Mouse (Mus musculus): ENCODE measurements around the gene Appbp2. TPM values are rescaled to one million over a fixed set of nuclear protein-coding genes. Genes with fewer than 3 reads are reported as not detected.

Gene Appbp2
- 46.4 and 47.0 TPM in 2 replicates for polyA plus RNA-seq (2015; fragmentation: Nextera tagmentation; extraction: Ambion mirVana)

DNA sequence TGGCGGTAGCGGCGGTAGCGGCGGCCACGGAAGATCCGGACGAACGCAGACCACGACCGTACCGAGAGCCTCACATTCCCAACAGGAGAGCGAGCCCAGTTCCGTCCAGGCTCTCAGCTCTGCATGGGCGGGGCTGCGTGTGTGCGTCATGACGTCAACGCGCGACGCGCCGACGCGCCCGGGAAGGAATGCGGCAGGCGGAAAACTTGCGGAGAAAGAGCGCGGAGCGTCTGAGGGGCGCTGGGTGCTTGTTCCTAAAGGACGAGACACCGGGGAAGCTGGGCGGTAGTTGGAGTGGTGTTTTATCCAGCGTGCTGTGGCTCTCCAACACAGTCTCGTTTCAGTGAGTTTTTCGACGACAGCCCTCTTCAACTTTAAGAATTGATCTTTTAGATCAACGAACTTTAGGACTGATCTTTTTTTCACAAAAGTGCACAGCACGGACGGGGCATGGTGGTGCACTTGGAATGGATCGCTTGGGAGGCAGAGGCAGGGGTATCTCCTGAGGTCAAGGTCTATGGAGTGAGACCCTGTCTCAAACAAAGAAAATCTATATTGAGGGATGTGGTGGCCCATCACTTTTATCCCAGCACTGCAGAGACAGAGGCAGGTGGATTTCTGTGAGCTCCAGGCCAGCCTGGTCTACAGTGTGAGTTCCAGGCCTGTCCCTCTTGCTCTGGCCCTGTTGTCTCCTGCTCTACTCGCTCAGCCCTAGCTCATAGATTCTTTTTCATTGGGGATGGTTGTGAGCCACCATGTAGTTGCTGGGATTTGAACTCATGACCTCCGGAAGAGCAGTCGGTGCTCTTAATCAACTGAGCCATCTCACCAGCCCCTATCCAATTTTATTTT lies at the start of gene Appbp2:
TSS of gene Appbp2 (minus strand) at position 141 of the 852 bp plus-strand sequence.
- peak within 1 kb of the TSS; percentile 100 for H3K27ac ChIP-seq (ENCODE audit: low read depth, low read length)
- H3K27me3 ChIP-seq (replicated peaks; ENCODE audit: control insufficient read depth, insufficient read depth, low read length) = no peaks in the 10 kb centered on the region
- H3K4me3 ChIP-seq (ENCODE audit: low read length) = peak within 1 kb of the TSS; percentile 99
- peak; percentile 98 for ATAC-seq
- H3K36me3 ChIP-seq (ENCODE audit: control insufficient read depth, insufficient read depth, low read length) = no peaks in the 10 kb centered on the region
- WGBS = 6% methylated on average over 48 of the region's 48 CpGs
- H3K9ac ChIP-seq (ENCODE audit: low read depth, low read length) = peak within 1 kb of the TSS; percentile 97
- no peaks in the 10 kb centered on the region for H3K9me3 ChIP-seq (ENCODE audit: control insufficient read depth, low read length)
- peaks cover 13% of the 10 kb centered on the region for H3K4me1 ChIP-seq (ENCODE audit: control insufficient read depth, insufficient read depth, low read depth, low read length)
- peak within 1 kb of the TSS; percentile 65 for H3K4me2 ChIP-seq (ENCODE audit: low read length)

- H3K4me2 ChIP-seq (ENCODE audit: low read length) = no peak overlapping the region
- ATAC-seq = no peak
- H3K9me3 ChIP-seq (ENCODE audit: control insufficient read depth, low read length) = no peaks in the 10 kb centered on the region
- H3K36me3 ChIP-seq (ENCODE audit: control insufficient read depth, insufficient read depth, low read length) = no peaks in the 10 kb centered on the region
- H3K27me3 ChIP-seq (replicated peaks; ENCODE audit: control insufficient read depth, insufficient read depth, low read length) = no peaks in the 10 kb centered on the region
- 72% methylated on average over 15 of the region's 15 CpGs for WGBS
- no peak overlapping the region for H3K4me3 ChIP-seq (ENCODE audit: low read length)
- H3K9ac ChIP-seq (ENCODE audit: low read depth, low read length) = no peak overlapping the region
- H3K27ac ChIP-seq (ENCODE audit: low read depth, low read length) = no peak overlapping the region
- no peaks in the 10 kb centered on the region for H3K4me1 ChIP-seq (ENCODE audit: control insufficient read depth, insufficient read depth, low read depth, low read length)
Measured at GRCm38 (mm10) chr11:85281219-85281878, 46.4 kb upstream of the Appbp2 start.

GRCm38 (mm10) chr11:85278175-85278574 lies 43.2 kb upstream of the Appbp2 start:
- H3K4me1 ChIP-seq (ENCODE audit: control insufficient read depth, insufficient read depth, low read depth, low read length) = no peaks in the 10 kb centered on the region
- no peak for ATAC-seq
- 81% methylated on average over 1 of the region's 1 CpGs for WGBS
- H3K9ac ChIP-seq (ENCODE audit: low read depth, low read length) = no peak overlapping the region
- H3K4me2 ChIP-seq (ENCODE audit: low read length) = no peak overlapping the region
- no peaks in the 10 kb centered on the region for H3K9me3 ChIP-seq (ENCODE audit: control insufficient read depth, low read length)
- no peaks in the 10 kb centered on the region for H3K27me3 ChIP-seq (replicated peaks; ENCODE audit: control insufficient read depth, insufficient read depth, low read length)
- no peak overlapping the region for H3K27ac ChIP-seq (ENCODE audit: low read depth, low read length)
- H3K4me3 ChIP-seq (ENCODE audit: low read length) = no peak overlapping the region
- no peaks in the 10 kb centered on the region for H3K36me3 ChIP-seq (ENCODE audit: control insufficient read depth, insufficient read depth, low read length)

- Histone ChIP-seq H3K27ac (ENCODE audit: low read depth, low read length) (no peak overlapping the region), H3K4me3 (ENCODE audit: low read length) (no peak overlapping the region), H3K9me3 (ENCODE audit: control insufficient read depth, low read length) (no peaks in the 10 kb centered on the region), H3K4me2 (ENCODE audit: low read length) (no peak overlapping the region), H3K4me1 (ENCODE audit: control insufficient read depth, insufficient read depth, low read depth, low read length) (no peaks in the 10 kb centered on the region), H3K36me3 (ENCODE audit: control insufficient read depth, insufficient read depth, low read length) (no peaks in the 10 kb centered on the region), H3K9ac (ENCODE audit: low read depth, low read length) (no peak overlapping the region), H3K27me3 (replicated peaks; ENCODE audit: control insufficient read depth, insufficient read depth, low read length) (no peaks in the 10 kb centered on the region)
- 70% methylated on average over 5 of the region's 5 CpGs for WGBS
- no peak for ATAC-seq
Measured at GRCm38 (mm10) chr11:85277609-85278008, 42.7 kb upstream of the Appbp2 start.

DNA sequence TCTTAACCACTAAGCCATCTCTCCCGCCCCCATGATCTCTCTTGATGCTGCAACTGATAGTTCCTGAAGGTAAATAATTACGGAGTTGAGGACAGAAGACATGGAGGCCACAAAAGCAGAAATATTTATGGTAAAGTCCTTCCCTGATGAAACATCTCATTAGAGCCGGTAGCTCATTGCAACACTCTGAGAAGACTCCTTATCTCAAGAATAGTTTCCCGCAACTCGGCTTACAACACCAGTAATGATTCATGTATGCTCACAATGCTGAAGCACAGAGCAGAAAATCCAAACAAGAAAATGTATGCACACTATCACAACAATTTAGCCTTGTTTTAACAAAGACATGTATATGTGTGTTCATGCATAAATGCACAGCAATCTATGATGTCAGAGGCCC lies 40.2 kb upstream of the Appbp2 start:
- no peak for ATAC-seq
- Histone ChIP-seq H3K9ac (ENCODE audit: low read depth, low read length) (no peak overlapping the region), H3K27ac (ENCODE audit: low read depth, low read length) (no peak overlapping the region), H3K36me3 (ENCODE audit: control insufficient read depth, insufficient read depth, low read length) (no peaks in the 10 kb centered on the region), H3K4me1 (ENCODE audit: control insufficient read depth, insufficient read depth, low read depth, low read length) (no peaks in the 10 kb centered on the region), H3K4me2 (ENCODE audit: low read length) (no peak overlapping the region), H3K9me3 (ENCODE audit: control insufficient read depth, low read length) (no peaks in the 10 kb centered on the region), H3K4me3 (ENCODE audit: low read length) (no peak overlapping the region), H3K27me3 (replicated peaks; ENCODE audit: control insufficient read depth, insufficient read depth, low read length) (no peaks in the 10 kb centered on the region)
- 95% methylated on average over 5 of the region's 5 CpGs for WGBS

DNA sequence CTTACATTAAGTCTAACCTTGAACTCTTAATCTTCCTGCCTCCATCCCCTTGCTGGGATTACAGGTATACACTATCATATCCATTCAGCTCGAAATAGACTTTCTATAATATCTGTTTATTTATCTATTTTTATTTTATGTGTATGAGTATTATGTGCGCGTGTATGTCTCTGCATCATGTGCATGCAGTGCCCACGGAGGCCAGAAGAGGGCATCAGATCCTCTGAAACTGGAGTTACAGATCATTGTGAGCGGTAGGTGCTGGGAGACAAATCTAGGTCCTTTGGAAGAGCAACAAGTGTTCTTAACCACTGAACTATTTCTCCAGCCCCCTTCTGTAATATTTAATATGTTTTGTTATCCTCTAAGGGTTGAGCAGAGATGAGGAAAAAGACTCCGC lies 38.4 kb upstream of the Appbp2 start:
- ATAC-seq = no peak
- 70% methylated on average over 6 of the region's 6 CpGs for WGBS
- Histone ChIP-seq H3K36me3 (ENCODE audit: control insufficient read depth, insufficient read depth, low read length) (no peaks in the 10 kb centered on the region), H3K4me1 (ENCODE audit: control insufficient read depth, insufficient read depth, low read depth, low read length) (no peaks in the 10 kb centered on the region), H3K4me2 (ENCODE audit: low read length) (no peak overlapping the region), H3K4me3 (ENCODE audit: low read length) (no peak overlapping the region), H3K9ac (ENCODE audit: low read depth, low read length) (no peak overlapping the region), H3K27ac (ENCODE audit: low read depth, low read length) (no peak overlapping the region), H3K9me3 (ENCODE audit: control insufficient read depth, low read length) (no peaks in the 10 kb centered on the region), H3K27me3 (replicated peaks; ENCODE audit: control insufficient read depth, insufficient read depth, low read length) (no peaks in the 10 kb centered on the region)

DNA sequence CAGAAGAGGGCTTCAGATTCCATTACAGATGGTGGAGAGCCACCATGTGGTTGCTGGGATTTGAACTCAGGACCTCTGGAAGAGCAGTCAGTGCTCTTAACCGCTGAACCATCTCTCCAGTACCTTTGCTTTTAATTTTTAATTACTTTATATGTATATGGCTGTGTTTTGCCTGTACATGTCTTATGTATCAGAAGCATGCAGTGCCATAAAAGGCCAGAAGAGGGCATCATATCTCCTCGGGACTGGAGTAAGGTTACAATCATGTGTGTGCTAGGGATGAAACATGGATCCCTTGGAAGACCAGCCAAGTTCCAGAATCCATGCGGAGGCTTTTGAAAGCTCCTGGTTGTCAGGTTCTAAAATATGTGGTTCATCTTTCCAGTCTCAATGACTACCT lies 35.7 kb upstream of the Appbp2 start:
- no peaks in the 10 kb centered on the region for H3K27me3 ChIP-seq (replicated peaks; ENCODE audit: control insufficient read depth, insufficient read depth, low read length)
- H3K4me2 ChIP-seq (ENCODE audit: low read length) = no peak overlapping the region
- no peak overlapping the region for H3K4me3 ChIP-seq (ENCODE audit: low read length)
- H3K4me1 ChIP-seq (ENCODE audit: control insufficient read depth, insufficient read depth, low read depth, low read length) = no peaks in the 10 kb centered on the region
- no peak for ATAC-seq
- H3K9ac ChIP-seq (ENCODE audit: low read depth, low read length) = no peak overlapping the region
- H3K27ac ChIP-seq (ENCODE audit: low read depth, low read length) = no peak overlapping the region
- H3K9me3 ChIP-seq (ENCODE audit: control insufficient read depth, low read length) = no peaks in the 10 kb centered on the region
- H3K36me3 ChIP-seq (ENCODE audit: control insufficient read depth, insufficient read depth, low read length) = no peaks in the 10 kb centered on the region
- WGBS = 48% methylated on average over 3 of the region's 3 CpGs

DNA sequence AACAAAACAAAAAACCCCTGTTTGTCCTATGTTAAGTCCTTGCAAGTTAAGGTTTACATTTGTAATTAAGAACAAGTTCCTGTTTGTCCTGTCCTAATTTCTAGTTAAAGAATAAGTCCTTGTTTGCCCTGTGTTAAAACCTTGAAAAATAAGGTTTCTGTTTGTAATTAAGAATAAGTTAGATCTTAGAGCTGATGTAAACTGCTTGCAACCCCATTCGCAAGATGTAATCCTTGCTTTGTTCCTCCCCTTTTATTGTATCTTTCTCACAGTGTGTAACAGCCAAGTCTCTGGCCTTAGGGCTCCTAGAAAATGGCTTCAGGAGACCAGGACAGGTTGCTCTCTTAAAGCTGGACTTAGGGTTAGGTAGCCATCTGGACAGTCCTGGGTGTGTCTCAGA lies 32.5 kb upstream of the Appbp2 start:
- 95% methylated on average over 1 of the region's 1 CpGs for WGBS
- Histone ChIP-seq H3K4me1 (ENCODE audit: control insufficient read depth, insufficient read depth, low read depth, low read length) (no peaks in the 10 kb centered on the region), H3K4me3 (ENCODE audit: low read length) (no peak overlapping the region), H3K27me3 (replicated peaks; ENCODE audit: control insufficient read depth, insufficient read depth, low read length) (no peaks in the 10 kb centered on the region), H3K36me3 (ENCODE audit: control insufficient read depth, insufficient read depth, low read length) (no peaks in the 10 kb centered on the region), H3K4me2 (ENCODE audit: low read length) (no peak overlapping the region), H3K27ac (ENCODE audit: low read depth, low read length) (no peak overlapping the region), H3K9ac (ENCODE audit: low read depth, low read length) (no peak overlapping the region), H3K9me3 (ENCODE audit: control insufficient read depth, low read length) (no peaks in the 10 kb centered on the region)
- ATAC-seq = no peak

GRCm38 (mm10) chr11:85264635-85265034 lies 29.7 kb upstream of the Appbp2 start:
- no peaks in the 10 kb centered on the region for H3K36me3 ChIP-seq (ENCODE audit: control insufficient read depth, insufficient read depth, low read length)

More at GRCm38 (mm10) chr11:85264635-85265034, 29.7 kb upstream of the Appbp2 start:
- H3K27ac ChIP-seq (ENCODE audit: low read depth, low read length) = no peak overlapping the region
- no peaks in the 10 kb centered on the region for H3K27me3 ChIP-seq (replicated peaks; ENCODE audit: control insufficient read depth, insufficient read depth, low read length)
- no peaks in the 10 kb centered on the region for H3K4me1 ChIP-seq (ENCODE audit: control insufficient read depth, insufficient read depth, low read depth, low read length)
- H3K9me3 ChIP-seq (ENCODE audit: control insufficient read depth, low read length) = no peaks in the 10 kb centered on the region
- H3K9ac ChIP-seq (ENCODE audit: low read depth, low read length) = no peak overlapping the region
- ATAC-seq = no peak
- WGBS = 53% methylated on average over 5 of the region's 5 CpGs
- no peak overlapping the region for H3K4me3 ChIP-seq (ENCODE audit: low read length)
- no peak overlapping the region for H3K4me2 ChIP-seq (ENCODE audit: low read length)

All from hindbrain, embryonic 16.5 days (tissue).